Mouse (Mus musculus): ENCODE data around the gene Gm12216.
"Not testable (repeated sequence)": the region's sequence is repeated elsewhere in the genome, so short reads cannot be mapped to it uniquely, and the experiment has no call there.

The Gm12216 gene

GRCm38 (mm10) chr11:53871786-53872507 lies 12.9 kb upstream of the Gm12216 start:
- DNase-seq, result no peak

- DNase-seq, result no peak
These were observed 10.1 kb upstream of the Gm12216 start for GRCm38 (mm10) chr11:53869172-53869571.

GRCm38 (mm10) chr11:53868323-53868722 lies 9.3 kb upstream of the Gm12216 start:
- peak; percentile 58 for DNase-seq

GRCm38 (mm10) chr11:53864724-53865310 lies 5.8 kb upstream of the Gm12216 start:
- DNase-seq, result not testable (repeated sequence)

GRCm38 (mm10) chr11:53860944-53861343 lies 1.9 kb upstream of the Gm12216 start:
- DNase-seq, result not testable (repeated sequence)

GRCm38 (mm10) chr11:53858058-53858760 lies 847 bp downstream of the Gm12216 start:
- DNase-seq, result no peak

GRCm38 (mm10) chr11:53853665-53854064 lies 5.4 kb downstream of the Gm12216 start:
- peak; percentile 71 for DNase-seq

GRCm38 (mm10) chr11:53851795-53852194 lies 7.3 kb downstream of the Gm12216 start:
- peak; percentile 73 for DNase-seq

- DNase-seq, result peak; percentile 90
These were observed 9.3 kb downstream of the Gm12216 start for GRCm38 (mm10) chr11:53849588-53850320.

- DNase-seq, result no peak
These were observed 13.4 kb downstream of the Gm12216 start for GRCm38 (mm10) chr11:53845680-53846079.

- no peak for DNase-seq
These were observed 15.9 kb downstream of the Gm12216 start for GRCm38 (mm10) chr11:53843106-53843505.

- no peak for DNase-seq
These were observed 16.9 kb downstream of the Gm12216 start for GRCm38 (mm10) chr11:53842161-53842581.

GRCm38 (mm10) chr11:53841514-53841913 lies 17.5 kb downstream of the Gm12216 start:
- no peak for DNase-seq

GRCm38 (mm10) chr11:53839663-53840642 lies 19.1 kb downstream of the Gm12216 start:
- no peak for DNase-seq

GRCm38 (mm10) chr11:53839147-53839546 lies 19.9 kb downstream of the Gm12216 start:
- DNase-seq, result no peak

GRCm38 (mm10) chr11:53837731-53838130 lies 21.3 kb downstream of the Gm12216 start:
- DNase-seq, result no peak

- no peak for DNase-seq
These were observed 23.6 kb downstream of the Gm12216 start for GRCm38 (mm10) chr11:53835379-53836010.

- no peak for DNase-seq
These were observed 33.6 kb downstream of the Gm12216 start for GRCm38 (mm10) chr11:53825409-53825808.

GRCm38 (mm10) chr11:53821945-53822338 lies 37.1 kb downstream of the Gm12216 start:
- no peak for DNase-seq

- DNase-seq, result peak; percentile 39
These were observed 37.7 kb downstream of the Gm12216 start for GRCm38 (mm10) chr11:53821230-53821944.
